Mouse (Mus musculus) hindbrain, postnatal 0 days (tissue): Measurements from ENCODE around the gene Olfr1295. TPM values are rescaled to one million over a fixed set of nuclear protein-coding genes. Genes with fewer than 3 reads are reported as not detected.

Experiments
- ATAC-seq: fragments of 200-750 bp; cut with Nextera tagmentation; 2 replicates; pipeline ENCODE4 v1.8.0; 2017; ENCODE audit warnings: mild to moderate bottlenecking, moderate TSS enrichment, moderate library complexity
- DNase-seq: peaks from one replicate; pipeline ENCODE4 v3.0.0-alpha.2; 2015; ENCODE audit warnings: low spot score
- H3K27ac ChIP-seq: fragments of 300-500 bp; sonication (generic); 2 replicates; pipeline ENCODE4 v1.5.1; 2014; ENCODE audit warnings: mild to moderate bottlenecking
- H3K27me3 ChIP-seq: fragments of 300-500 bp; sonication (generic); 2 replicates; pipeline ENCODE4 v1.6.1; 2014; ENCODE audit warnings: low read length, mixed read lengths; ENCODE audit not compliant: insufficient read depth
- H3K36me3 ChIP-seq: fragments of 300-500 bp; sonication (generic); 2 replicates; pipeline ENCODE4 v1.6.1; 2014; ENCODE audit warnings: low read length, mixed read lengths; ENCODE audit not compliant: insufficient read depth
- H3K4me1 ChIP-seq: fragments of 300-500 bp; sonication (generic); 2 replicates; pipeline ENCODE4 v1.6.1; 2014; ENCODE audit warnings: antibody characterized with exemption, low read length, mixed read lengths; ENCODE audit not compliant: insufficient read depth
- H3K4me2 ChIP-seq: fragments of 300-500 bp; sonication (generic); 2 replicates; pipeline ENCODE4 v1.6.1; 2014; ENCODE audit warnings: low read depth, mild to moderate bottlenecking, low read length, moderate library complexity, mixed read lengths
- H3K4me3 ChIP-seq: fragments of 300-500 bp; sonication (generic); 2 replicates; pipeline ENCODE4 v1.5.1; 2014; ENCODE audit warnings: low read length
- H3K9ac ChIP-seq: fragments of 300-500 bp; sonication (generic); replicated peaks from 2 replicates; pipeline ENCODE4 v1.6.1; 2014; ENCODE audit warnings: mild to moderate bottlenecking, low read length, moderate library complexity, mixed read lengths
- H3K9me3 ChIP-seq: fragments of 300-500 bp; sonication (generic); 2 replicates; pipeline ENCODE4 v1.6.1; 2016; ENCODE audit warnings: low read length, mixed read lengths
- CTCF ChIP-seq: IDR thresholded peaks from 2 replicates; pipeline ENCODE4 v1.5.1; 2016; ENCODE audit warnings: antibody characterized with exemption, control low read depth, low read depth
- WGBS: fragments of 180-500 bp; shearing (Covaris S2); extraction: QIAGEN DNeasy Blood & Tissue Kit; methylation state at CpG from one replicate; pipeline ENCODE4 v1.1.7; 2014; 5-methylcytosine and 5-hydroxymethylcytosine counted together
- polyA plus RNA-seq: library from polyadenylated mRNA; unstranded; fragments of >200 nt; fragmentation: Nextera tagmentation; extraction: Ambion mirVana; gene quantifications from 2 replicates; pipeline ENCODE4 v1.2.1, GENCODE M21; 2015
- total RNA-seq: library from RNA; depleted of rRNA; stranded (reverse); fragments of >200 nt; gene quantifications from 2 replicates; pipeline ENCODE4 v1.2.3, GENCODE M21; 2014; rRNA removed

Olfr1295 gene
- total RNA-seq = not detected in 2 replicates
- polyA plus RNA-seq = not detected in 2 replicates

GRCm38 (mm10) chr2:111569581-111569980 is at the start of gene Olfr1295:
Gene Olfr1295 (minus strand): TSS chr2:111569681.
- Histone ChIP-seq H3K36me3 (no peaks in the 10 kb centered on the region), H3K9ac (no peak within 1 kb of the TSS), H3K4me3 (no peak within 1 kb of the TSS), H3K4me2 (no peak within 1 kb of the TSS), H3K27me3 (no peaks in the 10 kb centered on the region), H3K27ac (no peak within 1 kb of the TSS), H3K9me3 (no peaks in the 10 kb centered on the region), H3K4me1 (no peaks in the 10 kb centered on the region)
- TF ChIP-seq CTCF = no peak
- ATAC-seq = no peak
- DNase-seq = no peak

GRCm38 (mm10) chr2:111540191-111540590 is 29.3 kb downstream of the Olfr1295 start, which contains the start of gene Olfr1294:
Gene Olfr1294 (minus strand): TSS chr2:111540291.
- no peaks in the 10 kb centered on the region for H3K9me3 ChIP-seq
- 53% methylated on average over 1 of the region's 1 CpGs for WGBS
- H3K4me2 ChIP-seq = no peak within 1 kb of the TSS
- DNase-seq (no peak), ATAC-seq (no peak)
- no peaks in the 10 kb centered on the region for H3K4me1 ChIP-seq
- H3K4me3 ChIP-seq = no peak within 1 kb of the TSS
- no peaks in the 10 kb centered on the region for H3K36me3 ChIP-seq
- no peak within 1 kb of the TSS for H3K27ac ChIP-seq
- H3K27me3 ChIP-seq = no peaks in the 10 kb centered on the region
- TF ChIP-seq CTCF = no peak
- H3K9ac ChIP-seq = no peak within 1 kb of the TSS

GRCm38 (mm10) chr2:111524903-111525302 is 44.6 kb downstream of the Olfr1295 start, which contains the start of gene Olfr1293-ps:
Gene Olfr1293-ps (plus strand): TSS chr2:111525203.
- no peak within 1 kb of the TSS for H3K9ac ChIP-seq
- no peaks in the 10 kb centered on the region for H3K27me3 ChIP-seq
- H3K4me2 ChIP-seq = no peak within 1 kb of the TSS
- H3K36me3 ChIP-seq = no peaks in the 10 kb centered on the region
- H3K9me3 ChIP-seq = no peaks in the 10 kb centered on the region; the same call in 1 of the 2 replicates
- no peak for DNase-seq
- H3K4me3 ChIP-seq = no peak within 1 kb of the TSS
- H3K27ac ChIP-seq = no peak within 1 kb of the TSS
- ATAC-seq = no peak
- no peak for TF ChIP-seq CTCF
- 90% methylated on average over 1 of the region's 1 CpGs for WGBS
- no peaks in the 10 kb centered on the region for H3K4me1 ChIP-seq

- Histone ChIP-seq H3K4me3 (no peak overlapping the region), H3K27ac (no peak overlapping the region), H3K36me3 (no peaks in the 10 kb centered on the region), H3K4me2 (no peak overlapping the region), H3K9ac (no peak overlapping the region), H3K27me3 (no peaks in the 10 kb centered on the region), H3K9me3 (no peaks in the 10 kb centered on the region; the same call in 1 of the 2 replicates), H3K4me1 (no peaks in the 10 kb centered on the region)
- DNase-seq (no peak), ATAC-seq (no peak)
- WGBS = 91% methylated on average over 10 of the region's 10 CpGs
- TF ChIP-seq CTCF = no peak
These were observed 52.0 kb downstream of the Olfr1295 start for GRCm38 (mm10) chr2:111517451-111517850.

Other genes starting within 250 kb of the Olfr1295 start
- not detected in 2 replicates for gene Olfr1281, start 243.2 kb downstream of the Olfr1295 start, total RNA-seq
- not detected in 2 replicates for gene Olfr1281, start 243.2 kb downstream of the Olfr1295 start, polyA plus RNA-seq
- gene Olfr1282, start 233.6 kb downstream of the Olfr1295 start, total RNA-seq = not detected in 2 replicates
- not detected in 2 replicates for gene Olfr1282, start 233.6 kb downstream of the Olfr1295 start, polyA plus RNA-seq
- gene Olfr1283, start 202.9 kb downstream of the Olfr1295 start, total RNA-seq = not detected in 2 replicates
- gene Olfr1283, start 202.9 kb downstream of the Olfr1295 start, polyA plus RNA-seq = not detected in 2 replicates
- gene Olfr1284, start 194.2 kb downstream of the Olfr1295 start, total RNA-seq = not detected in 2 replicates
- not detected in 2 replicates for gene Olfr1284, start 194.2 kb downstream of the Olfr1295 start, polyA plus RNA-seq
- gene Olfr1286, start 146.6 kb downstream of the Olfr1295 start, total RNA-seq = not detected in 2 replicates
- not detected in 2 replicates for gene Olfr1286, start 146.6 kb downstream of the Olfr1295 start, polyA plus RNA-seq
- gene Olfr1287, start 120.5 kb downstream of the Olfr1295 start, total RNA-seq = not detected in 2 replicates
- gene Olfr1287, start 120.5 kb downstream of the Olfr1295 start, polyA plus RNA-seq = not detected in 2 replicates
- gene Olfr1288, start 95.6 kb downstream of the Olfr1295 start, total RNA-seq = not detected in 2 replicates
- gene Olfr1288, start 95.6 kb downstream of the Olfr1295 start, polyA plus RNA-seq = not detected in 2 replicates
- gene Olfr1289, start 88.9 kb downstream of the Olfr1295 start, total RNA-seq = not detected in 2 replicates
- not detected in 2 replicates for gene Olfr1289, start 88.9 kb downstream of the Olfr1295 start, polyA plus RNA-seq
- gene Olfr1290, start 75.9 kb downstream of the Olfr1295 start, total RNA-seq = not detected in 2 replicates
- not detected in 2 replicates for gene Olfr1290, start 75.9 kb downstream of the Olfr1295 start, polyA plus RNA-seq
- gene Olfr1291-ps1, start 72.5 kb downstream of the Olfr1295 start, total RNA-seq = not detected in 2 replicates
- not detected in 2 replicates for gene Olfr1291-ps1, start 72.5 kb downstream of the Olfr1295 start, polyA plus RNA-seq
- gene Olfr1293-ps, start 44.5 kb downstream of the Olfr1295 start, total RNA-seq = not detected in 2 replicates
- gene Olfr1293-ps, start 44.5 kb downstream of the Olfr1295 start, polyA plus RNA-seq = not detected in 2 replicates
- not detected in 2 replicates for gene Olfr1294, start 29.4 kb downstream of the Olfr1295 start, total RNA-seq
- gene Olfr1294, start 29.4 kb downstream of the Olfr1295 start, polyA plus RNA-seq = not detected in 2 replicates
- gene Olfr1297, start 56.8 kb upstream of the Olfr1295 start, total RNA-seq = not detected in 2 replicates
- gene Olfr1297, start 56.8 kb upstream of the Olfr1295 start, polyA plus RNA-seq = not detected in 2 replicates
- not detected in 2 replicates for gene Olfr1298, start 79.5 kb upstream of the Olfr1295 start, total RNA-seq
- not detected in 2 replicates for gene Olfr1298, start 79.5 kb upstream of the Olfr1295 start, polyA plus RNA-seq
- gene Olfr1299, start 91.7 kb upstream of the Olfr1295 start, total RNA-seq = not detected in 2 replicates
- not detected in 2 replicates for gene Olfr1299, start 91.7 kb upstream of the Olfr1295 start, polyA plus RNA-seq
- gene Olfr1301, start 181.3 kb upstream of the Olfr1295 start, total RNA-seq = not detected in 2 replicates
- not detected in 2 replicates for gene Olfr1301, start 181.3 kb upstream of the Olfr1295 start, polyA plus RNA-seq
- not detected in 2 replicates for gene Olfr1302, start 207.7 kb upstream of the Olfr1295 start, total RNA-seq
- 0.10 TPM in 1 of 2 replicates, not detected in the other for gene Olfr1302, start 207.7 kb upstream of the Olfr1295 start, polyA plus RNA-seq